In genomic region chr11:116009661-116010060, GRCm38 (mm10) we compare ENCODE assay signal across 18 mouse cellular contexts. TPM values are rescaled to one million over a fixed set of nuclear protein-coding genes. Genes with fewer than 3 reads are reported as not detected.
DNase-seq lines count a peak whose midpoint lies in the region; ATAC-seq and TF ChIP-seq lines count a peak whose summit lies in the region.
"Had no signal": no experiment of that assay in that cellular context is flagged by ENCODE, and none has a peak within 500 bp of the region (broad histone marks: within the 10 kb centered on the region; RNA-seq: fewer than 3 reads in every experiment).

No protein-coding gene starts in this region.

- TF ChIP-seq CTCF in brain, embryonic 14.5 days (IDR thresholded peaks at IDR 0.05; ENCODE audit: borderline replicate concordance, extremely low read depth, insufficient read depth, insufficient read length), result no peak

- no peak for DNase-seq in hindbrain, embryonic 11.5 days (ENCODE audit: low spot score)
- DNase-seq in brain, embryonic 14.5 days (ENCODE audit: low read depth), result peak; percentile 54
- peak; percentile 92 to 96 for DNase-seq in cerebellum, adult 18-20 months
- DNase-seq in cerebellum, postnatal 25 days, result peak; percentile 94 to 95
- DNase-seq in heart, adult 8-10 months (ENCODE audit: low spot score), result no peak
- no peak for DNase-seq in adrenal gland, postnatal 25 days
- DNase-seq: gastrocnemius, postnatal 10 days; kidney, adult 2 months; kidney, postnatal 10 days; layer of hippocampus, postnatal 36 days; lung, embryonic 14.5 days; lung, postnatal 36 days had no signal

- WGBS in hindbrain, embryonic 16.5 days, result 82% methylated on average over 11 of the region's 11 CpGs
- WGBS in hindbrain, embryonic 11.5 days, result 94% methylated on average over 11 of the region's 11 CpGs

- peak overlapping the region; percentile 54; the same call in 1 of the 2 replicates for H3K27ac ChIP-seq in hindbrain, embryonic 16.5 days (ENCODE audit: low read depth, low read length)
- no peak overlapping the region for H3K27ac ChIP-seq in hindbrain, embryonic 11.5 days (ENCODE audit: low read depth, low read length)
- H3K27ac ChIP-seq: layer of hippocampus, adult 2 months; stomach, postnatal 0 days had no signal

- no peak overlapping the region for H3K9ac ChIP-seq in hindbrain, embryonic 16.5 days (ENCODE audit: low read depth, low read length)
- no peak overlapping the region for H3K9ac ChIP-seq in hindbrain, embryonic 11.5 days (ENCODE audit: low read depth, low read length)
- H3K9ac ChIP-seq: lung, embryonic 14.5 days had no signal

- H3K9me3 ChIP-seq in hindbrain, embryonic 16.5 days (ENCODE audit: control insufficient read depth, low read length), result no peaks in the 10 kb centered on the region
- H3K9me3 ChIP-seq in hindbrain, embryonic 11.5 days (ENCODE audit: control insufficient read depth, low read length), result no peaks in the 10 kb centered on the region

- ATAC-seq in hindbrain, embryonic 16.5 days, result peak; percentile 9; the same call in 1 of the 2 replicates
- no peak for ATAC-seq in hindbrain, embryonic 11.5 days (ENCODE audit: low FRiP score)
- no peak for ATAC-seq in granulocyte monocyte progenitor cell, adult 5-6 weeks (replicated peaks; ENCODE audit: poor library complexity, severe bottlenecking)
- ATAC-seq: midbrain, embryonic 16.5 days had no signal

- no peaks in the 10 kb centered on the region; the same call in 1 of the 2 replicates for H3K36me3 ChIP-seq in hindbrain, embryonic 16.5 days (ENCODE audit: control insufficient read depth, insufficient read depth, low read length)
- H3K36me3 ChIP-seq in hindbrain, embryonic 11.5 days (ENCODE audit: control insufficient read depth, insufficient read depth, low read length), result no peaks in the 10 kb centered on the region

- no peaks in the 10 kb centered on the region for H3K27me3 ChIP-seq in hindbrain, embryonic 16.5 days (replicated peaks; ENCODE audit: control insufficient read depth, insufficient read depth, low read length)
- no peaks in the 10 kb centered on the region; the same call in 1 of the 2 replicates for H3K27me3 ChIP-seq in hindbrain, embryonic 11.5 days (ENCODE audit: control insufficient read depth, insufficient read depth, low read length)

- no peak overlapping the region for H3K4me2 ChIP-seq in hindbrain, embryonic 16.5 days (ENCODE audit: low read length)
- H3K4me2 ChIP-seq in hindbrain, embryonic 11.5 days (replicated peaks; ENCODE audit: low read depth, low read length), result no peak overlapping the region
- H3K4me2 ChIP-seq: liver, embryonic 11.5 days; lung, embryonic 14.5 days had no signal

- no peak overlapping the region for H3K4me3 ChIP-seq in hindbrain, embryonic 16.5 days (ENCODE audit: low read length)
- no peak overlapping the region for H3K4me3 ChIP-seq in hindbrain, embryonic 11.5 days (ENCODE audit: low read depth, low read length)
- H3K4me3 ChIP-seq: layer of hippocampus, adult 2 months had no signal

- TF ChIP-seq POLR2A in brain, embryonic 14.5 days (IDR thresholded peaks at IDR 0.05; ENCODE audit: borderline replicate concordance, extremely low read depth, insufficient read depth, insufficient read length, poor library complexity, severe bottlenecking), result no peak

- H3K4me1 ChIP-seq in hindbrain, embryonic 16.5 days (ENCODE audit: control insufficient read depth, insufficient read depth, low read depth, low read length), result peaks cover 16% of the 10 kb centered on the region
- peaks cover 10% of the 10 kb centered on the region for H3K4me1 ChIP-seq in hindbrain, embryonic 11.5 days (replicated peaks; ENCODE audit: control insufficient read depth, insufficient read depth, low read length)

RNA-seq across cellular contexts. Expression of gene Galk1, which starts 2.9 kb away (rescaled TPM):
- 76.0 and 76.2 TPM in 2 replicates for polyA plus RNA-seq in hindbrain, embryonic 16.5 days (2015; fragmentation: Nextera tagmentation; extraction: Ambion mirVana)
- 89.0 and 96.3 TPM in 2 replicates for polyA plus RNA-seq in hindbrain, embryonic 11.5 days (2014; fragmentation: Nextera tagmentation; extraction: Ambion mirVana)
- 39.2 and 41.8 TPM in 2 replicates for polyA plus RNA-seq in brain, embryonic 14.5 days (2012; rRNA removed)
- total RNA-seq in heart, adult 8-10 months (2022), result 10 to 100 TPM; 12.5 to 16.0 (median 15.0) TPM
- 31.8 and 49.7 TPM in 2 replicates for total RNA-seq in adrenal gland, postnatal 25 days (2021)
- total RNA-seq in granulocyte monocyte progenitor cell, adult 5-6 weeks (2014; fragmentation: Nextera tagmentation), result 36.7 and 62.2 TPM in 2 replicates
- 41.3 and 52.3 TPM in 2 replicates for total RNA-seq in granulocyte monocyte progenitor cell, adult 5-6 weeks (2017)

RNA-seq across cellular contexts. Expression of gene H3f3b, which starts 18.1 kb away (rescaled TPM):
- 1,585 and 1,603 TPM in 2 replicates for polyA plus RNA-seq in hindbrain, embryonic 16.5 days (2015; fragmentation: Nextera tagmentation; extraction: Ambion mirVana)
- polyA plus RNA-seq in hindbrain, embryonic 11.5 days (2014; fragmentation: Nextera tagmentation; extraction: Ambion mirVana), result 2,172 and 2,203 TPM in 2 replicates
- 1,173 and 1,240 TPM in 2 replicates for polyA plus RNA-seq in brain, embryonic 14.5 days (2012; rRNA removed)
- 100 to 1,000 TPM in 3 of 4 experiments, 10 to 100 TPM in 1; 92.7 to 141 (median 123) TPM for total RNA-seq in heart, adult 8-10 months (2022)
- total RNA-seq in adrenal gland, postnatal 25 days (2021), result 265 and 377 TPM in 2 replicates
- 447 and 460 TPM in 2 replicates for total RNA-seq in granulocyte monocyte progenitor cell, adult 5-6 weeks (2014; fragmentation: Nextera tagmentation)
- 931 and 1,017 TPM in 2 replicates for total RNA-seq in granulocyte monocyte progenitor cell, adult 5-6 weeks (2017)

RNA-seq across cellular contexts. Expression of gene Unk, which starts 20.5 kb away (rescaled TPM):
- 30.1 and 37.6 TPM in 2 replicates for polyA plus RNA-seq in hindbrain, embryonic 16.5 days (2015; fragmentation: Nextera tagmentation; extraction: Ambion mirVana)
- 25.8 and 26.9 TPM in 2 replicates for polyA plus RNA-seq in hindbrain, embryonic 11.5 days (2014; fragmentation: Nextera tagmentation; extraction: Ambion mirVana)
- 67.3 and 87.0 TPM in 2 replicates for polyA plus RNA-seq in brain, embryonic 14.5 days (2012; rRNA removed)
- total RNA-seq in heart, adult 8-10 months (2022), result 1 to 10 TPM; 7.2 to 9.4 (median 7.8) TPM
- total RNA-seq in adrenal gland, postnatal 25 days (2021), result 25.8 and 27.4 TPM in 2 replicates
- total RNA-seq in granulocyte monocyte progenitor cell, adult 5-6 weeks (2014; fragmentation: Nextera tagmentation), result 25.4 and 40.0 TPM in 2 replicates
- total RNA-seq in granulocyte monocyte progenitor cell, adult 5-6 weeks (2017), result 15.2 and 19.9 TPM in 2 replicates

RNA-seq across cellular contexts. Expression of gene Itgb4, which starts 35.2 kb away (rescaled TPM):
- 1.8 and 2.1 TPM in 2 replicates for polyA plus RNA-seq in hindbrain, embryonic 16.5 days (2015; fragmentation: Nextera tagmentation; extraction: Ambion mirVana)
- 0.36 and 0.82 TPM in 2 replicates for polyA plus RNA-seq in hindbrain, embryonic 11.5 days (2014; fragmentation: Nextera tagmentation; extraction: Ambion mirVana)
- polyA plus RNA-seq in brain, embryonic 14.5 days (2012; rRNA removed), result 0.91 and 2.1 TPM in 2 replicates
- total RNA-seq in heart, adult 8-10 months (2022), result 1 to 10 TPM; 2.3 to 3.1 (median 3.0) TPM
- total RNA-seq in adrenal gland, postnatal 25 days (2021), result 2.0 and 4.1 TPM in 2 replicates
- total RNA-seq in granulocyte monocyte progenitor cell, adult 5-6 weeks (2014; fragmentation: Nextera tagmentation), result not detected in 2 replicates
- total RNA-seq in granulocyte monocyte progenitor cell, adult 5-6 weeks (2017), result not detected in 2 replicates

Comparison
In these comparisons a context has a peak if more than half of its experiments do, and no peak if none do; other contexts are left out.
1. DNase-seq: peak in brain, embryonic 14.5 days (single experiment), cerebellum, adult 18-20 months (2 of 2) and cerebellum, postnatal 25 days (2 of 2); none in hindbrain, embryonic 11.5 days (single experiment), heart, adult 8-10 months (single experiment) and adrenal gland, postnatal 25 days (single experiment).